Mouse (Mus musculus) forebrain, embryonic 13.5 days (tissue): ENCODE data around the gene Cldn10. TPM values are rescaled to one million over a fixed set of nuclear protein-coding genes. Genes with fewer than 3 reads are reported as not detected.

Experiments
- ATAC-seq: fragments of 200-750 bp; cut with Nextera tagmentation; 2 replicates; pipeline ENCODE4 v1.8.0; 2017
- H3K27ac ChIP-seq: fragments of 300-500 bp; sonication (generic); 2 replicates; pipeline ENCODE4 v1.5.1; 2015; ENCODE audit warnings: inconsistent platforms, mild to moderate bottlenecking, moderate library complexity
- H3K27me3 ChIP-seq: fragments of 300-500 bp; sonication (generic); 2 replicates; pipeline ENCODE4 v1.6.1; 2015; ENCODE audit warnings: mild to moderate bottlenecking, inconsistent platforms
- H3K36me3 ChIP-seq: fragments of 300-500 bp; sonication (generic); 2 replicates; pipeline ENCODE4 v1.6.1; 2015; ENCODE audit warnings: mild to moderate bottlenecking, inconsistent platforms; ENCODE audit not compliant: poor library complexity, severe bottlenecking
- H3K4me1 ChIP-seq: fragments of 300-500 bp; sonication (generic); 2 replicates; pipeline ENCODE4 v1.6.1; 2015; ENCODE audit warnings: inconsistent platforms
- H3K4me2 ChIP-seq: fragments of 300-500 bp; sonication (generic); 2 replicates; pipeline ENCODE4 v1.6.1; 2015; ENCODE audit warnings: inconsistent platforms, mild to moderate bottlenecking, moderate library complexity
- H3K4me3 ChIP-seq: fragments of 300-500 bp; sonication (generic); 2 replicates; pipeline ENCODE4 v1.5.1; 2015; ENCODE audit warnings: mild to moderate bottlenecking, inconsistent platforms
- H3K9ac ChIP-seq: fragments of 300-500 bp; sonication (generic); 2 replicates; pipeline ENCODE4 v1.6.1; 2015; ENCODE audit warnings: mild to moderate bottlenecking, inconsistent platforms
- H3K9me3 ChIP-seq: fragments of 300-500 bp; sonication (generic); replicated peaks from 2 replicates; pipeline ENCODE4 v1.6.1; 2016; ENCODE audit warnings: inconsistent platforms
- WGBS: fragments of 180-500 bp; shearing (Covaris S2); methylation state at CpG from one replicate; pipeline ENCODE4 v1.1.7; 2015; 5-methylcytosine and 5-hydroxymethylcytosine counted together
- polyA plus RNA-seq: library from polyadenylated mRNA; unstranded; fragments of >200 nt; fragmentation: Nextera tagmentation; extraction: Ambion mirVana; gene quantifications from 2 replicates; pipeline ENCODE4 v1.2.1, GENCODE M21; 2015

Cldn10 gene
- polyA plus RNA-seq, 1 experiment from 2014 or later, result 0.57 TPM

DNA sequence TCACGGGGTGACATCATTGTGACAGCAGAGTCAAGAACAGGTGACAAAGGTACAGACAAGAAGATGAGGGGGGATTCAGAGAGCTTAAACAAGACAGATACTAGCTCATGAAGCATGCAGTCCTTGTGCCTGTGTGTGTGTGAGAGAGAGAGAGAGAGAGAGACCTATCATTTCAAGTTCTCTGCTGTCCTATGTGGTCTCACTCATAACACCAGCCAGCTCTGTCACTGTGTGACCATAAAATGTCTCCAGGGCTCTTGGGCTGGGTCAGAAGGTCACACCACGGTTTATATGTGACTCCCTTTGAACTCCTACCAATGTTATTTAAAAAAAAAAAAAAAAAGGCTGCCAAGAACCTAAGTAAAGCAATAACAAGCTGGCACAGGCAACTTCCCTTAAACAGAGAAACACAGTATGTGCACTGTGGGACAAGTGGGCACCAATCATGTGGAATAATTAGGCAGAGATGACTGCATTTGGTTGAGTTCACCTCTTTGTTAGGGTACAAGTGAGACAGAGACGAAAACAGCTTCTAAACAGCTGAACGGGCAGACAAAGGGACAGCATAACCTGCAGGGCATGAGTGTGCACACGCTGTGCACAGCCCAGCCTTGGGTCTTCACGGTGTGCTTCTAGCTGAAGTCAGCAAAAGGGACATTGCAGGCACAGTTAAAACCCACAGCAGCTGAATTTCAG lies 116.3 kb downstream of the Cldn10 start:
- no peaks in the 10 kb centered on the region; the same call in 1 of the 2 replicates for H3K9me3 ChIP-seq
- no peaks in the 10 kb centered on the region for H3K27me3 ChIP-seq
- H3K4me3 ChIP-seq, result no peak overlapping the region
- peaks cover 78% of the 10 kb centered on the region for H3K36me3 ChIP-seq
- H3K4me2 ChIP-seq, result no peak overlapping the region
- peak; percentile 77 for ATAC-seq
- WGBS, result 14% methylated on average over 6 of the region's 6 CpGs
- peaks cover 24% of the 10 kb centered on the region for H3K4me1 ChIP-seq
- no peak overlapping the region for H3K9ac ChIP-seq
- H3K27ac ChIP-seq, result peak overlapping the region; percentile 8; the same call in 1 of the 2 replicates

GRCm38 (mm10) chr14:118907592-118907991 lies 119.9 kb downstream of the Cldn10 start:
- no peaks in the 10 kb centered on the region for H3K27me3 ChIP-seq
- peaks cover 77% of the 10 kb centered on the region for H3K36me3 ChIP-seq
- H3K4me2 ChIP-seq, result no peak overlapping the region
- no peak for ATAC-seq
- no peaks in the 10 kb centered on the region for H3K9me3 ChIP-seq
- H3K4me1 ChIP-seq, result peaks cover 24% of the 10 kb centered on the region
- H3K4me3 ChIP-seq, result no peak overlapping the region
- H3K27ac ChIP-seq, result no peak overlapping the region
- 75% methylated on average over 8 of the region's 8 CpGs for WGBS
- no peak overlapping the region for H3K9ac ChIP-seq

DNA sequence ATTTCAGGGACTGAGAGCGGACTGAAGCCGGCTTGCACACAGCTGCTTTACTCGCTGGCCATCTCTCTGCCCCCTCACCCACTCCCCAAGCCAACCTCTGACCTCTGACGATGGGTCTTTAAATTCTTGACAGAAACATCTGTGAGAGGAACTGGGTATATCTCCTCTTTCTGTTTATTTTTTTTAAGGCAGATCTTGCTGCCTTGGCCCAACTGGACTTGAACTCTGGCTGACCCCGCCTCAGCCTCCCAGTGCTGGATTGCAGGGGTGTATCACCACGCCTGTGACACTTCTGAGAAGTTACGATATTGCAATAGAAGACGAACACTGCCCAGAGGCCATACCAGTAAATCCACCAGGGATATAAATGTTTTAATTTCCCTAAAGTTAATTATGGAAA lies 122.2 kb downstream of the Cldn10 start:
- H3K4me1 ChIP-seq, result peaks cover 6% of the 10 kb centered on the region; the same call in 1 of the 2 replicates
- no peak for ATAC-seq
- no peaks in the 10 kb centered on the region for H3K9me3 ChIP-seq
- no peak overlapping the region for H3K9ac ChIP-seq
- peaks cover 89% of the 10 kb centered on the region for H3K36me3 ChIP-seq
- H3K4me3 ChIP-seq, result no peak overlapping the region
- H3K27ac ChIP-seq, result no peak overlapping the region
- H3K27me3 ChIP-seq, result no peaks in the 10 kb centered on the region
- H3K4me2 ChIP-seq, result no peak overlapping the region
- WGBS, result 92% methylated on average over 8 of the region's 8 CpGs

GRCm38 (mm10) chr14:118910332-118911222 lies 122.9 kb downstream of the Cldn10 start:
- Histone ChIP-seq H3K4me2 (no peak overlapping the region), H3K36me3 (peaks cover 90% of the 10 kb centered on the region), H3K4me1 (peaks cover 5% of the 10 kb centered on the region; the same call in 1 of the 2 replicates), H3K4me3 (no peak overlapping the region), H3K9me3 (no peaks in the 10 kb centered on the region), H3K9ac (no peak overlapping the region), H3K27me3 (no peaks in the 10 kb centered on the region), H3K27ac (no peak overlapping the region)
- WGBS, result 73% methylated on average over 29 of the region's 29 CpGs
- ATAC-seq, result peak; percentile 54

DNA sequence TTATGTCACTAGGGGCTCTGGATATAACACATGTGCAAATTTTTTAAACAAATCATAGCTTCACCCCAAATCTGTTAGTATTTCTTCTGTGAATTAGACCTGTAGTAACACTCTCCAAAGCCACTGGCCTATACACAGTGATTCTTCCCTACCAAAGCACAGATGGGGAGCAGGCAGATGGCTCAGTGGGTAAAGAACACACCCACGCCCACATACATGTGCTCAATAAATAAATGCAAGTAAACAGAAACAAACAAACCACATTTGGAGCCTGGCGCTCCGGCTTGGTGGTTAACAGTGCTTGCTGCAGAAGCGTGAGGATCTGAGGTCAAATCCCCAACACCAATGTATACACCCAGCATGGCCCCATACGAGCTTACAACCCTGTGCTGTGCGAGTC lies 123.8 kb downstream of the Cldn10 start:
- Histone ChIP-seq H3K9me3 (no peaks in the 10 kb centered on the region), H3K27ac (no peak overlapping the region), H3K36me3 (peaks cover 89% of the 10 kb centered on the region), H3K4me1 (peaks cover 5% of the 10 kb centered on the region; the same call in 1 of the 2 replicates), H3K4me3 (no peak overlapping the region), H3K27me3 (no peaks in the 10 kb centered on the region), H3K9ac (no peak overlapping the region), H3K4me2 (no peak overlapping the region)
- whole genome bisulfite sequencing, result 92% methylated on average over 6 of the region's 6 CpGs
- no peak for ATAC-seq

DNA sequence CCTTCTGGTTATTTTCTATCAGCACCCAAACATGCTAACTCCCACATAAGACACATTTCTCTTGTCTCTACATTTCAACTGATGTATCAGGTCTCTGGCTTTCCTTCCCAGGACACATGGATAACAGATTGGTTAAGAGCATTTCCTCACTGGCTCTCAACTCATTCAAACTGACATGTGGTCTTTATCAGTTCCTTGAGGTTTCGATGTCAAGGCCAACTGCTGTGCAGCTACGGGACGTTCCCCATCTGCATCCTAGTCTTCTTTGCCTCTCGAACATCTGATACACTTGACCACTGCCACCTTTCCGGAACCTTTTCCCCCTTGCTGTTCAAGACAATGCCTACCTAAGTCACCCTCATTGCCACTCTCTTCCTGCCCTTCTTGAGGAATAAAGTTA lies 125.9 kb downstream of the Cldn10 start:
- whole genome bisulfite sequencing, result 89% methylated on average over 5 of the region's 5 CpGs
- Histone ChIP-seq H3K4me1 (no peaks in the 10 kb centered on the region), H3K27me3 (no peaks in the 10 kb centered on the region), H3K9ac (no peak overlapping the region), H3K27ac (no peak overlapping the region), H3K9me3 (no peaks in the 10 kb centered on the region), H3K4me3 (no peak overlapping the region), H3K36me3 (peaks cover 88% of the 10 kb centered on the region), H3K4me2 (no peak overlapping the region)
- no peak for ATAC-seq

- 72% methylated on average over 8 of the region's 8 CpGs for WGBS
- Histone ChIP-seq H3K27ac (no peak overlapping the region), H3K9ac (no peak overlapping the region), H3K4me2 (no peak overlapping the region), H3K4me1 (peaks cover 35% of the 10 kb centered on the region), H3K27me3 (peaks cover 7% of the 10 kb centered on the region; the same call in 1 of the 2 replicates), H3K9me3 (no peaks in the 10 kb centered on the region), H3K4me3 (no peak overlapping the region), H3K36me3 (peaks cover 56% of the 10 kb centered on the region)
- no peak; the same call in 1 of the 2 replicates for ATAC-seq
Measured at GRCm38 (mm10) chr14:118919025-118919424, 131.3 kb downstream of the Cldn10 start.

DNA sequence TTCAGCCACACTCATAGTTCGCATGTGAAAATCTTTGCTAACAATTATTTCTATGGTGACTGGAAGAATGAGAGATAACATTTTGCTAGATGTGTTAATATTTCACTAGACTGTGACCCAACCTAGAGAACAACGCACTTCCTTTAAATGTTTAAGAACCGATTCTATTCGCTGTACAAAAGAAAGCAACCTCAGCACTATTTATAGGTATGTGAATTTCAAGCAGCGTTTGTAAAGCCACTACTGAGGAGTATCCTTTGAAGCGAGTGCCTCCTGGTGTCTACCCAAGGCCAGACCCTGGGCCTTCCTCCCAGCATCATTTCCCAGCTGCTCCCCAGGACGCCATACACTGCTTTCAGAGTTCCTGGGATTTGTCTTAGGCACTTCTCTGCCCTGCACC lies 132.9 kb downstream of the Cldn10 start:
- Histone ChIP-seq H3K9ac (peak overlapping the region; percentile 5; the same call in 1 of the 2 replicates), H3K4me2 (peak overlapping the region; percentile 0; the same call in 1 of the 2 replicates), H3K36me3 (peaks cover 41% of the 10 kb centered on the region), H3K4me1 (peaks cover 45% of the 10 kb centered on the region), H3K27ac (no peak overlapping the region), H3K9me3 (no peaks in the 10 kb centered on the region), H3K4me3 (no peak overlapping the region), H3K27me3 (peaks cover 7% of the 10 kb centered on the region; the same call in 1 of the 2 replicates)
- no peak for ATAC-seq
- WGBS, result 74% methylated on average over 7 of the region's 7 CpGs

DNA sequence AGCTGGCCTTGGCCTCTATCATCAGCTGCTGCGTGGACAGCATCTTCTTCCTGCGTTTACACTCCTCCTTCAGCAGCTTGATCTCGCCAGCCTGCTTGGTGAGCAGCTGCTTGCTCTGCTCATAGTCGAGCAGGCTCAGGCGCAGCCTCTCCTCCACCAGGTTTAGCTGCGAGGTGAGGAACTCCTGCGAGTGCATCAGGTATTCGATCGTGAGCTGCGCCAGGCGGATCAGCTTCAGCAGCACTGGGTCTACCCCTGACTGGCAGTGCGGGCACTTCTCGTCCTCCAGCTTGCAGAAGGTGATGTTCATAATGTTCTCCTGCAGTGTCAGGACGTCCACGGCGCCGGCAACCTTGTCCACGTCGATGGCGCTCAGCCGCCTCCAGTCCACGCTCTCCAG lies 134.5 kb downstream of the Cldn10 start:
- Histone ChIP-seq H3K4me2 (peak overlapping the region; percentile 81), H3K27me3 (peaks cover 7% of the 10 kb centered on the region; the same call in 1 of the 2 replicates), H3K9me3 (no peaks in the 10 kb centered on the region), H3K4me3 (peak overlapping the region; percentile 46), H3K9ac (peak overlapping the region; percentile 66), H3K36me3 (peaks cover 29% of the 10 kb centered on the region), H3K4me1 (peaks cover 50% of the 10 kb centered on the region), H3K27ac (no peak overlapping the region)
- WGBS, result 28% methylated on average over 22 of the region's 22 CpGs
- no peak for ATAC-seq

DNA sequence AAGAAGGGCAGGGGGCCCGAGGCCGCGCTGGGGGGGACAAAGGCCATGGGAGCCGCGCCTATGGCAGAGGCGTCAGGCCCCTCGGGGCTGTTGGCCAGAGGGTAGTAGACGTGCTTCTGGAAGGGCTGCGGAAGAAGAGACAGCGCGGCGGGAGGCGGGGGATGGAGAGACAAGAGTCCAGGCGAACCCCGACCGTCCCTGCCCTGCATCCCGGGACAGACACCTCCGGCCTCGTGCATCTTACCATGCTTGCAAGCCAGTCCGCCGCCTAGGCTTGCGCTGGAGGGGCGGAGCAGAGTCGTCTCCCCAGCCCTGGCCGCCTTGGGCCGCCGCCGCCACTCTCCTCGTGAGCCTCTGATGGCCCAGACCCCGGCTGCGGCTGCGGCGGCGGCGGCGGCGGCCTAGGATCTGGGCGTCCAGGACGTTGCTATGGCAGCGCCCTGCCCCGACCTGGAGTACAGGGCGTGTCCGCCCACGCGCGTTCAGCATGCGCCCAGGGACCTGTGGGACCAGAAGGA lies 135.0 kb downstream of the Cldn10 start:
- Histone ChIP-seq H3K36me3 (peaks cover 25% of the 10 kb centered on the region), H3K4me1 (peaks cover 50% of the 10 kb centered on the region)

More for the DNA sequence above, 135.0 kb downstream of the Cldn10 start:
- H3K27ac ChIP-seq, result no peak overlapping the region
- peak overlapping the region; percentile 46 for H3K4me3 ChIP-seq
- peak overlapping the region; percentile 66 for H3K9ac ChIP-seq
- H3K27me3 ChIP-seq, result peaks cover 7% of the 10 kb centered on the region; the same call in 1 of the 2 replicates
- WGBS, result 2% methylated on average over 37 of the region's 47 CpGs
- ATAC-seq, result peak; percentile 22; the same call in 1 of the 2 replicates
- no peaks in the 10 kb centered on the region for H3K9me3 ChIP-seq
- H3K4me2 ChIP-seq, result peak overlapping the region; percentile 81
